8 mouse cellular contexts compared by ENCODE assay signal in the genomic region with DNA sequence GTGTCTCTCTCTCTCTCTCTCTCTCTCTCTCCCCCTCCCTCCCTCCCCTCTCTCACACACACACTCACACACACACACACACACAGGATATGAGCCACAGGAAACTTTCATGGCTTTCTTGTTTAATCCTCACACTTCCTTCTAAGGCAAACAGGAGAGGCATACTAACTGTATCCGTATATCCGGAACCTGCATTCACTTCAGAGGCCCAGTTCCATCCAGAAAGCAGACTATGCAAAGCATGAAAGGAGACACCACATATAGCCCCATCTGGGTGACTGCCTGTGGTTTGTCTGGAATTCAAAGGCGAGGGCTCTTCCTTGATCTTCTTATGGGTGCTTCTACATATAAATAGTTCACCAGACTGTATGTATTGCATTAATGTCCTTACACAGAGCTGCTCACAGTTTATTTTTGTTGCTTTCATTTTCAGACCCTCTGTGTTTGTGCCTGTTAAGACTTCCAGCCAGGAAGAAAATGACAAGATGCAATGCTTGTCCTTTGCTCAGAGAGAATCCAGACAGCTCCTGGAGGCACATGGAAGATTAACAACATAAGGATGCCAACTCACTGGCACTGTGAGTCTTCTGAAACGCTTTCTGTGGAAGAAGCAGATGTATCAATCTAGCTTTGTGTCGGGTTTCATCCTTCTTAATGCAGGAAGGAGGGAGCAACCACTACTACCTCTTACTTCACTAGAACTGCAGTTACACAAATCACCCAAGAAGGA. TPM values are rescaled to one million over a fixed set of nuclear protein-coding genes. Genes with fewer than 3 reads are reported as not detected.
DNase-seq lines count a peak whose midpoint lies in the region; ATAC-seq and TF ChIP-seq lines count a peak whose summit lies in the region.

No protein-coding gene starts in this region.

- H3K4me3 ChIP-seq in forebrain, embryonic 15.5 days: no peak overlapping the region
- no peak overlapping the region for H3K4me3 ChIP-seq in forebrain, embryonic 11.5 days (ENCODE audit: low read depth, low read length)
- H3K4me3 ChIP-seq in lung, embryonic 15.5 days: no peak overlapping the region
- H3K4me3 ChIP-seq in hindbrain, embryonic 10.5 days: no peak overlapping the region
- H3K4me3 ChIP-seq in myocyte: no peak overlapping the region

- H3K27me3 ChIP-seq in forebrain, embryonic 15.5 days: no peaks in the 10 kb centered on the region
- H3K27me3 ChIP-seq in forebrain, embryonic 11.5 days (ENCODE audit: control insufficient read depth, insufficient read depth, low read length): no peaks in the 10 kb centered on the region
- no peaks in the 10 kb centered on the region for H3K27me3 ChIP-seq in lung, embryonic 15.5 days
- H3K27me3 ChIP-seq in hindbrain, embryonic 10.5 days (ENCODE audit: insufficient read depth, poor library complexity, severe bottlenecking): no peaks in the 10 kb centered on the region
- H3K27me3 ChIP-seq in myocyte (ENCODE audit: control insufficient read depth, insufficient read depth, insufficient read length): no peaks in the 10 kb centered on the region

- H3ac ChIP-seq in myocyte (ENCODE audit: control insufficient read depth, insufficient read length): no peak overlapping the region

- H3K79me2 ChIP-seq in myocyte (ENCODE audit: control insufficient read depth, insufficient read depth): peaks cover 86% of the 10 kb centered on the region

- no peak overlapping the region for H3K9ac ChIP-seq in forebrain, embryonic 15.5 days (replicated peaks)
- no peak overlapping the region for H3K9ac ChIP-seq in forebrain, embryonic 11.5 days (ENCODE audit: low read length)
- H3K9ac ChIP-seq in lung, embryonic 15.5 days: no peak overlapping the region

- H3K9me3 ChIP-seq in forebrain, embryonic 15.5 days: no peaks in the 10 kb centered on the region
- no peaks in the 10 kb centered on the region for H3K9me3 ChIP-seq in forebrain, embryonic 11.5 days (ENCODE audit: control insufficient read depth, low read length)
- H3K9me3 ChIP-seq in lung, embryonic 15.5 days: no peaks in the 10 kb centered on the region
- no peaks in the 10 kb centered on the region for H3K9me3 ChIP-seq in hindbrain, embryonic 10.5 days

- 79% methylated on average over 5 of the region's 5 CpGs for WGBS in forebrain, embryonic 15.5 days
- WGBS in forebrain, embryonic 11.5 days: 89% methylated on average over 5 of the region's 5 CpGs
- 45% methylated on average over 5 of the region's 5 CpGs for WGBS in lung, embryonic 15.5 days
- 76% methylated on average over 5 of the region's 5 CpGs for WGBS in hindbrain, embryonic 10.5 days

- H3K4me1 ChIP-seq in forebrain, embryonic 15.5 days: peaks cover 29% of the 10 kb centered on the region
- H3K4me1 ChIP-seq in forebrain, embryonic 11.5 days (replicated peaks; ENCODE audit: control insufficient read depth, insufficient read depth, low read length): peaks cover 16% of the 10 kb centered on the region
- peaks cover 95% of the 10 kb centered on the region for H3K4me1 ChIP-seq in lung, embryonic 15.5 days
- peaks cover 83% of the 10 kb centered on the region for H3K4me1 ChIP-seq in hindbrain, embryonic 10.5 days (replicated peaks)

- ATAC-seq in forebrain, embryonic 15.5 days (replicated peaks): no peak
- ATAC-seq in forebrain, embryonic 11.5 days (replicated peaks; ENCODE audit: low FRiP score): no peak
- ATAC-seq in lung, embryonic 15.5 days (ENCODE audit: borderline replicate concordance, extremely low read depth, low FRiP score, low TSS enrichment): no peak

- no peak for DNase-seq in forebrain, embryonic 11.5 days (ENCODE audit: low spot score)
- DNase-seq in lung, postnatal 25 days (ENCODE audit: low spot score): no peak
- DNase-seq in hindbrain, embryonic 10.5 days (ENCODE audit: low spot score): no peak
- no peak for DNase-seq in ovary, postnatal 10 days (ENCODE audit: low spot score)
- DNase-seq in cerebellum, adult 9-10 months: no peak

- H3K36me3 ChIP-seq in forebrain, embryonic 15.5 days: no peaks in the 10 kb centered on the region
- H3K36me3 ChIP-seq in forebrain, embryonic 11.5 days (ENCODE audit: control insufficient read depth, insufficient read depth, low read length): no peaks in the 10 kb centered on the region
- H3K36me3 ChIP-seq in lung, embryonic 15.5 days: no peaks in the 10 kb centered on the region
- H3K36me3 ChIP-seq in hindbrain, embryonic 10.5 days: peaks cover 49% of the 10 kb centered on the region
- H3K36me3 ChIP-seq in myocyte (ENCODE audit: control insufficient read depth, insufficient read depth): peaks cover 9% of the 10 kb centered on the region

- H3K27ac ChIP-seq in forebrain, embryonic 15.5 days (replicated peaks): peak overlapping the region; percentile 75
- H3K27ac ChIP-seq in forebrain, embryonic 11.5 days (ENCODE audit: low read depth, low read length): no peak overlapping the region; the same call in 1 of the 2 replicates
- H3K27ac ChIP-seq in lung, embryonic 15.5 days: peak overlapping the region; percentile 93
- H3K27ac ChIP-seq in hindbrain, embryonic 10.5 days: peak overlapping the region; percentile 50; the same call in 1 of the 2 replicates

- no peak for TF ChIP-seq POLR2A in myocyte (IDR thresholded peaks at IDR 0.05; ENCODE audit: insufficient read length, low read depth)

- no peak overlapping the region for H3K4me2 ChIP-seq in forebrain, embryonic 15.5 days (replicated peaks)
- H3K4me2 ChIP-seq in forebrain, embryonic 11.5 days (ENCODE audit: low read depth, low read length, severe bottlenecking): no peak overlapping the region
- 0 out of 2 replicates have a peak overlapping the region, but pooled peaks have one; percentile 0 for H3K4me2 ChIP-seq in lung, embryonic 15.5 days
- peak overlapping the region; percentile 58 for H3K4me2 ChIP-seq in myocyte (ENCODE audit: low read depth)

TF ChIP-seq in myocyte, 11 proteins besides CTCF, POLR2A, EP300 and RAD21:
- TF ChIP-seq MYOG (IDR thresholded peaks at IDR 0.05; ENCODE audit: control insufficient read depth in 1 of 3, insufficient read depth in 1 of 3, insufficient read length in 2 of 3, low read depth in 2 of 3) (no peak), CEBPB (IDR thresholded peaks at IDR 0.05; ENCODE audit: insufficient read depth, poor library complexity, severe bottlenecking) (no peak), MYOD1 (IDR thresholded peaks at IDR 0.05; ENCODE audit: control insufficient read depth in 1 of 3, insufficient read length in 2 of 3, low read depth in 2 of 3) (no peak)

RNA-seq across cellular contexts. Expression of a gene that starts 18.5 kb away (rescaled TPM):
- 134 TPM in 2 replicates for polyA plus RNA-seq in forebrain, embryonic 15.5 days (2015; fragmentation: Nextera tagmentation; extraction: Ambion mirVana)
- polyA plus RNA-seq in forebrain, embryonic 11.5 days (2014; fragmentation: Nextera tagmentation; extraction: Ambion mirVana): 182 and 199 TPM in 2 replicates
- polyA plus RNA-seq in lung, embryonic 15.5 days (2015; fragmentation: Nextera tagmentation; extraction: Ambion mirVana): 287 and 302 TPM in 2 replicates
- 216 and 245 TPM in 2 replicates for polyA plus RNA-seq in hindbrain, embryonic 10.5 days (2016; fragmentation: Nextera tagmentation; extraction: Ambion mirVana)
- polyA plus RNA-seq in myocyte (2012; fragmentation: generic; extraction: Trizol): 270 TPM

RNA-seq across cellular contexts. Expression of a gene that starts 38.0 kb away (rescaled TPM):
- 303 and 307 TPM in 2 replicates for polyA plus RNA-seq in forebrain, embryonic 15.5 days (2015; fragmentation: Nextera tagmentation; extraction: Ambion mirVana)
- 341 and 343 TPM in 2 replicates for polyA plus RNA-seq in forebrain, embryonic 11.5 days (2014; fragmentation: Nextera tagmentation; extraction: Ambion mirVana)
- 360 and 364 TPM in 2 replicates for polyA plus RNA-seq in lung, embryonic 15.5 days (2015; fragmentation: Nextera tagmentation; extraction: Ambion mirVana)
- polyA plus RNA-seq in hindbrain, embryonic 10.5 days (2016; fragmentation: Nextera tagmentation; extraction: Ambion mirVana): 426 and 432 TPM in 2 replicates
- polyA plus RNA-seq in myocyte (2012; fragmentation: generic; extraction: Trizol): 335 TPM

RNA-seq across cellular contexts. Expression of a gene that starts 38.2 kb away (rescaled TPM):
- 5.5 and 7.7 TPM in 2 replicates for polyA plus RNA-seq in forebrain, embryonic 15.5 days (2015; fragmentation: Nextera tagmentation; extraction: Ambion mirVana)
- 5.9 and 6.4 TPM in 2 replicates for polyA plus RNA-seq in forebrain, embryonic 11.5 days (2014; fragmentation: Nextera tagmentation; extraction: Ambion mirVana)
- 7.4 and 9.8 TPM in 2 replicates for polyA plus RNA-seq in lung, embryonic 15.5 days (2015; fragmentation: Nextera tagmentation; extraction: Ambion mirVana)
- 8.8 and 9.0 TPM in 2 replicates for polyA plus RNA-seq in hindbrain, embryonic 10.5 days (2016; fragmentation: Nextera tagmentation; extraction: Ambion mirVana)
- 0.18 TPM for polyA plus RNA-seq in myocyte (2012; fragmentation: generic; extraction: Trizol)

Comparison
In these comparisons a context has a peak if more than half of its experiments do, and no peak if none do; other contexts are left out.
1. H3K4me2 ChIP-seq: peak in lung, embryonic 15.5 days (single experiment) and myocyte (single experiment); none in forebrain, embryonic 15.5 days (single experiment) and forebrain, embryonic 11.5 days (single experiment).